Mouse (Mus musculus): ENCODE measurements around the gene Gm5926. TPM values are rescaled to one million over a fixed set of nuclear protein-coding genes. Genes with fewer than 3 reads are reported as not detected.

Gm5926 gene
- polyA plus RNA-seq (2017; shearing (Covaris generic)), result not detected

DNA sequence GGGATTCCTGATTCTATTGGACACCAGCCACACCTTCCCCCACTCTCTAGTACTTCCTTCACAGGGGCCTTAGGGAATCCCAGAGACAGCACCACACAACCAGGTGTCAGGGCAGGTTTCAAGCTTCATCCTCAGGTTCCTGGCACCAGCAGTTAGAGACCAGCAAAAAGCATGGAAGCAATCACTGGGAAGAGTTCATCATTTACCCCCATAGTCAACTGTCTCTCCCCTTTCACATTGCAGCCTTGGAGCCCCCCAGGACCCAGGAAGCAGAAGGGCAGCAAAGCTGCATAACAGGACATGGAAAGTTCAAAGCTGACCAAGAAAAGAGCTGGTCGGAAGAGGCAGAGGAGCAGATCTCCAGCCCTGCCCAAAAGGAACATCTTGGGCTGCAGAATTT is at the start of gene Gm5926:
TSS of gene Gm5926 (plus strand) at position 301 of the 400 bp plus-strand sequence.

Other genes starting within 250 kb of the Gm5926 start
- not detected for gene Btbd35f1, start 90.7 kb upstream of the Gm5926 start, polyA plus RNA-seq (2017; shearing (Covaris generic))
- not detected for gene Btbd35f21, start 75.4 kb downstream of the Gm5926 start, polyA plus RNA-seq (2017; shearing (Covaris generic))
- gene Btbd35f30, start 243.9 kb downstream of the Gm5926 start, polyA plus RNA-seq (2017; shearing (Covaris generic)), result not detected